Mouse (Mus musculus): ENCODE measurements around the gene Hist1h2bm. TPM values are rescaled to one million over a fixed set of nuclear protein-coding genes. Genes with fewer than 3 reads are reported as not detected.
"Not testable (repeated sequence)": the region's sequence is repeated elsewhere in the genome, so short reads cannot be mapped to it uniquely, and the experiment has no call there.

Gene Hist1h2bm
- 0.82 TPM in 1 of 2 replicates, not detected in the other for polyA plus RNA-seq (2014; fragmentation: Nextera tagmentation; extraction: Ambion mirVana)

DNA sequence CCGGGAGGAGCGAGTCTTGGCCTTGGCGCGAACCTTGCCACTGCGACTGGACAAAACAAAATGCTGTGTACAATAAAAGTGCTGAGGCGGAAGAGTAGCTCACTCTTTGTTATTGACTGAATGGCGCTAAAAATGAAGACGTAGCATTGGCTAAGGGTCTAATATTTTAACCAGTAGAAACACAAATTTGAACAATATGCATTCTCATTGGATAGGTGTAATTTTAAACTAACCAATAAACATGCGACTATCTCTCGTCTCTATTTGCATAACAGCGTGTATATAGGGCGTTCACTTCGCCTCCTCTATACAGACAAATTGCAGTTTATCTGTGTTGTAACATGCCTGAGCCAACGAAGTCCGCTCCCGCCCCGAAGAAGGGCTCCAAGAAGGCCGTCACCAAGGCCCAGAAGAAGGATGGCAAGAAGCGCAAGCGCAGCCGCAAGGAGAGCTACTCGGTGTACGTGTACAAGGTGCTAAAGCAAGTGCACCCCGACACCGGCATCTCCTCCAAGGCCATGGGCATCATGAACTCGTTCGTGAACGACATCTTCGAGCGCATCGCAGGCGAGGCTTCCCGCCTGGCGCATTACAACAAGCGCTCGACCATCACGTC is at the start of gene Hist1h2bm:
Hist1h2bm (plus strand) TSS at position 288 of the 616 bp plus-strand sequence.
- peak; percentile 97 for ATAC-seq (ENCODE audit: low read depth)

DNA sequence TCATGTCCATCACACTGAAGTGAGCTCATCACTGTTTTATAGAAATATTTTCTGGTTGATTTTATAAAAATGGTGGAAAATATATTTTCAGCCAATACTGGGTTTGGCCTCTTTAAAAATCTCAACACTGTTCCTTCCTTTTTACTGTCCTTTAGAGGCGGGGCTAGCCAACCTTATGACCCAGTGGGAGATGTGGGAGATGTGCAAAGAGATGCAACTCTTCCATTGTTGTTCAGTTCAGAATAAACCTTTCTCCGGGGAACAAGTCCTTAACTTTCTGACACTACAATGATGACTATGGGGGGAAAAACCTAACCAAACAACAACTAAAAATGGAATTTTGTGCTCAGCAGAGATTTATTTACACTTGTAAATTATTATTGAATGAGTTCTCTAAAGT is 44.5 kb upstream of the Hist1h2bm start, which contains the start of gene Olfr1360:
Olfr1360 (minus strand) TSS at position 101 of the 400 bp plus-strand sequence.
- H3K4me1 ChIP-seq (ENCODE audit: control insufficient read depth, insufficient read depth, low read length), result no peaks in the 10 kb centered on the region

More for the DNA sequence above, at the start of gene Hist1h2bm:
- H3K27ac ChIP-seq (ENCODE audit: low read depth, low read length), result peak within 1 kb of the TSS; percentile 73
- WGBS, result under 1% methylated on average over 22 of the region's 37 CpGs
- H3K4me3 ChIP-seq (ENCODE audit: low read depth, low read length), result peak within 1 kb of the TSS; percentile 37
- peak within 1 kb of the TSS; percentile 41; the same call in 1 of the 2 replicates for H3K9ac ChIP-seq (replicated peaks; ENCODE audit: low read depth, low read length)
- peak within 1 kb of the TSS; percentile 54 for H3K4me2 ChIP-seq (ENCODE audit: low read depth, low read length)
- H3K36me3 ChIP-seq (ENCODE audit: control insufficient read depth, insufficient read depth, low read length); H3K9me3 ChIP-seq (ENCODE audit: control insufficient read depth, low read length); H3K27me3 ChIP-seq (ENCODE audit: control insufficient read depth, insufficient read depth, low read length): not testable (repeated sequence)
- H3K4me1 ChIP-seq (ENCODE audit: control insufficient read depth, insufficient read depth, low read length), result peaks cover 17% of the 10 kb centered on the region

DNA sequence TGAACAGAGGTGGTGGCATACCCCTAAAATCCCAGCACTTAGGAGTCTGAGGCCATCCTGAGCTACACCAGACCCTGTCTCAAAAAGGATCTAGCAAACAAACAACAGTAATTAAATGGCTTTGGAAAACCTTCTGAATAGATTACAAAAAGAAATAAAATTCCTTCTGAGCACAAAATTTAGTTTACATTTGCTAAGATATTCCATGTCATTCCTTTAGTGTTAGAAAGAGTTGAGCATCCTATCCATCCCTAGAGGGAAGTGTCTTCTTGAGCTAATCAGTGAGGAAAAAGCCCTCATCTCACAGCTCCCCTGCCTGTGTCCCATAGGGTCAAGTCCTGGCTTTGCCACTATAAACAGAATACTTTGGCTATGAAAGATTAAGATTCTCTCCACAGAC is 24.0 kb upstream of the Hist1h2bm start, which contains the start of gene Olfr1359:
Olfr1359 (plus strand) TSS at position 301 of the 400 bp plus-strand sequence.
- Histone ChIP-seq H3K27ac (ENCODE audit: low read depth, low read length) (no peak within 1 kb of the TSS), H3K4me1 (ENCODE audit: control insufficient read depth, insufficient read depth, low read length) (no peaks in the 10 kb centered on the region), H3K36me3 (ENCODE audit: control insufficient read depth, insufficient read depth, low read length) (no peaks in the 10 kb centered on the region), H3K4me3 (ENCODE audit: low read depth, low read length) (no peak within 1 kb of the TSS), H3K9ac (replicated peaks; ENCODE audit: low read depth, low read length) (no peak within 1 kb of the TSS), H3K27me3 (ENCODE audit: control insufficient read depth, insufficient read depth, low read length) (no peaks in the 10 kb centered on the region), H3K4me2 (ENCODE audit: low read depth, low read length) (no peak within 1 kb of the TSS), H3K9me3 (ENCODE audit: control insufficient read depth, low read length) (no peaks in the 10 kb centered on the region)
- ATAC-seq (ENCODE audit: low read depth), result no peak

More for the DNA sequence above, 44.5 kb upstream of the Hist1h2bm start, which contains the start of gene Olfr1360:
- WGBS, result 81% methylated on average over 2 of the region's 2 CpGs
- ATAC-seq (ENCODE audit: low read depth), result no peak
- no peak within 1 kb of the TSS for H3K27ac ChIP-seq (ENCODE audit: low read depth, low read length)
- H3K4me3 ChIP-seq (ENCODE audit: low read depth, low read length), result no peak within 1 kb of the TSS
- no peaks in the 10 kb centered on the region for H3K36me3 ChIP-seq (ENCODE audit: control insufficient read depth, insufficient read depth, low read length)
- H3K4me2 ChIP-seq (ENCODE audit: low read depth, low read length), result no peak within 1 kb of the TSS
- H3K9me3 ChIP-seq (ENCODE audit: control insufficient read depth, low read length), result no peaks in the 10 kb centered on the region
- H3K27me3 ChIP-seq (ENCODE audit: control insufficient read depth, insufficient read depth, low read length), result no peaks in the 10 kb centered on the region
- H3K9ac ChIP-seq (replicated peaks; ENCODE audit: low read depth, low read length), result no peak within 1 kb of the TSS

DNA sequence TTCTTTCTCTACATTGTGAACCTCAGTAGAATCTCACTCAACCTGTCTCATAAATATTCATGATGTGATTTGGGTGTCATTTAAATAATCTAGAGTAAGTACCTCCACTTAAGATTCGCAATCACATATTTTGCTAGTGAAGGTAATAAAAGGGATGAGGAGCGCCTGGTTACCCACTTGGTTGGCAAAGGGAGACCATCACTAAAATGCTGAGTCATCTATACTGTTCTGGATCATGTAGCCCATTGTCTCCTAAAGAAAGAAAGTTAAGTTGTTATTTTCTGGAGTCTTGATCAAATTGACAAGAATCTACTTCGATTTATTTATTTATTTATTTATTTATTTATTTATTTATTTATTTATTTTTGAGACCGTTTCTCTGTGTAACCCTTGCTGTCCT is 15.2 kb upstream of the Hist1h2bm start:
- no peak overlapping the region for H3K4me2 ChIP-seq (ENCODE audit: low read depth, low read length)
- ATAC-seq (ENCODE audit: low read depth), result no peak
- H3K4me1 ChIP-seq (ENCODE audit: control insufficient read depth, insufficient read depth, low read length), result no peaks in the 10 kb centered on the region
- WGBS, result 75% methylated on average over 4 of the region's 4 CpGs
- no peaks in the 10 kb centered on the region for H3K36me3 ChIP-seq (ENCODE audit: control insufficient read depth, insufficient read depth, low read length)
- H3K4me3 ChIP-seq (ENCODE audit: low read depth, low read length), result no peak overlapping the region
- no peak overlapping the region for H3K9ac ChIP-seq (replicated peaks; ENCODE audit: low read depth, low read length)
- no peak overlapping the region for H3K27ac ChIP-seq (ENCODE audit: low read depth, low read length)
- no peaks in the 10 kb centered on the region for H3K27me3 ChIP-seq (ENCODE audit: control insufficient read depth, insufficient read depth, low read length)
- H3K9me3 ChIP-seq (ENCODE audit: control insufficient read depth, low read length), result no peaks in the 10 kb centered on the region

DNA sequence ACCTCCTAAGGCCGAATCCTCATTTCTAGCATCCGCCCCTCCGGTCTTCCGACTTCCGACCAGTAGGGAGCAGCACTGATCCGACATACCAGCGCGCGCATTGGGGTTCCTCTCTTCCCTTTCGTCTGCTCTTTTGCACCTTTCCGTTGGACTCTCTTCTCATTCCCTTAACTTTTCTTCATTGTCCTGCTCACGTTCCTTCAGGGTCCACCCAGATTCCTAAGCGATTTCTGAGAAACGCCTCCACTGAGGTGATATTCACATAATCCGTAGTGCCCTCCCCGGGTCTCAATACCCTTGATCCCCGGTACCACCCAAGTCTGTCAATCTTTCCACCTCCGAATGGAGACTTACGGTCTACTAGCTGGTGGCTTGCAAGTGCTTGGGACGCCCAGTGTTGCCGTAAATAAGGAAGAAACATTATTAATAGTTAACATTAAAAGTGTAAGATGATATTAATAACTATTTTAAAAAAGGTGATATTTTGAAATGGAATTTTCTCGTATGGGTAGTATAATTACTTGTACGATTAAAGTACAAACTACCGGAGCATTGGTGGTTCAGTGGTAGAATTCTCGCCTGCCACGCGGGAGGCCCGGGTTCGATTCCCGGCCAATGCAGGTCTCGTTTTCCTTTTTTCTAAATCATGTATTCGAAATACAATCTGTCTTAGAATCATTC is 11.7 kb upstream of the Hist1h2bm start:
- peaks cover 4% of the 10 kb centered on the region; the same call in 1 of the 2 replicates for H3K4me1 ChIP-seq (ENCODE audit: control insufficient read depth, insufficient read depth, low read length)
- H3K36me3 ChIP-seq (ENCODE audit: control insufficient read depth, insufficient read depth, low read length), result no peaks in the 10 kb centered on the region
- WGBS, result under 1% methylated on average over 32 of the region's 32 CpGs
- peak; percentile 89 for ATAC-seq (ENCODE audit: low read depth)
- H3K27ac ChIP-seq (ENCODE audit: low read depth, low read length), result peak overlapping the region; percentile 55; the same call in 1 of the 2 replicates
- no peaks in the 10 kb centered on the region for H3K9me3 ChIP-seq (ENCODE audit: control insufficient read depth, low read length)
- H3K4me3 ChIP-seq (ENCODE audit: low read depth, low read length), result peak overlapping the region; percentile 58
- H3K9ac ChIP-seq (replicated peaks; ENCODE audit: low read depth, low read length), result peak overlapping the region; percentile 41
- peak overlapping the region; percentile 31; the same call in 1 of the 2 replicates for H3K4me2 ChIP-seq (ENCODE audit: low read depth, low read length)
- no peaks in the 10 kb centered on the region for H3K27me3 ChIP-seq (ENCODE audit: control insufficient read depth, insufficient read depth, low read length)

DNA sequence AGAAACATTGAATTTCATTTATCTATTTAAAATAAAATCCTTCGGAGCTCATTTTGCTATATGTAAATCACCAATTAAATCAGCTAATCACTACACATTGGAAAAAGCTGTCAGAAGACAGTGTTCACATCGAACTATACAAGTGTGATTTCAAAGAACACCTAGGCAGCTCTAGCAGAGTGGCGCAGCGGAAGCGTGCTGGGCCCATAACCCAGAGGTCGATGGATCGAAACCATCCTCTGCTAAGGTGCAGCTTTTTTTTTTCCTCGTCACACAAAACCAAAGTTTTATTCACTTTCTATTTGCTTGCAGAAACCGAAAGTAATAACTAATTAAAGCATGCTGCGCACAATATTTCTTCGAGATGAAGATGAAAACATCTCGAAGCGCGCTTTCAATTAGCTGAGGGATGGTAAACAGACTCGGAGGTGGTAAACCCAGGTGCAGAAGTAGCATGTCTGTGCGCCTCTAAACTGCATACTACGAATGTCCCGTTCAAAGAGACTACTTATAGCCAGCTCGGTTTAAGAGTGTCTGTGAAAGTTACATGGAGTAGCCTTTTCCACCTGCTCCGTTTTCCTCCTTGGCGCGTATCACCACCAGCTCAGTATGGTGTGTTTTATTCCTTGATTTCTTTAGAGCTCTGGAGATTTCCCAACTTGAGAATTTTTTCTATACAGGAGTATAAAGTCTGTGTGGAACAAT is 10.9 kb upstream of the Hist1h2bm start:
- H3K4me3 ChIP-seq (ENCODE audit: low read depth, low read length), result peak overlapping the region; percentile 58
- H3K4me1 ChIP-seq (ENCODE audit: control insufficient read depth, insufficient read depth, low read length), result peaks cover 8% of the 10 kb centered on the region; the same call in 1 of the 2 replicates
- H3K27ac ChIP-seq (ENCODE audit: low read depth, low read length), result no peak overlapping the region
- H3K4me2 ChIP-seq (ENCODE audit: low read depth, low read length), result peak overlapping the region; percentile 73
- H3K36me3 ChIP-seq (ENCODE audit: control insufficient read depth, insufficient read depth, low read length), result no peaks in the 10 kb centered on the region
- peak; percentile 89 for ATAC-seq (ENCODE audit: low read depth)
- 2% methylated on average over 22 of the region's 22 CpGs for WGBS
- no peaks in the 10 kb centered on the region for H3K27me3 ChIP-seq (ENCODE audit: control insufficient read depth, insufficient read depth, low read length)
- H3K9me3 ChIP-seq (ENCODE audit: control insufficient read depth, low read length), result no peaks in the 10 kb centered on the region
- H3K9ac ChIP-seq (replicated peaks; ENCODE audit: low read depth, low read length), result no peak overlapping the region; the same call in 1 of the 2 replicates

DNA sequence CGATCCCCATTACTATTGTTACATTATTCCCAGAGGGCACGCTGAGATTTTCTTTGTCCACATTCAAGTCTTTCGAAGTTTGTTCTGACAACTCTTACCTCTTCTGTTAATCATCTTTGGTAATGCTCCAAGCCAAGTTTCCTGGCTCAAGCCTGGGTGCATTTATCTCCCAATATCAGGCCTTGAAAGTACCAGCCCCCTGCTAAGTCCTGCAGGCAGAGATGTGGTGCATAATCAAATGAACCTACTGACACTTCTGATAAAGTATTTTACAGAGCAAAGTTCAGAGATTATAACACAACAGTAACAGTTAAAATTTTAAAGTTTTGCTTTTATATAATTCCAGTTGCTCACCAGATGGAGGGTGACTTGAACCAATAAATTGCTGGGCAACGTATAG is 10.1 kb upstream of the Hist1h2bm start:
- Histone ChIP-seq H3K9me3 (ENCODE audit: control insufficient read depth, low read length) (no peaks in the 10 kb centered on the region), H3K4me1 (ENCODE audit: control insufficient read depth, insufficient read depth, low read length) (peaks cover 8% of the 10 kb centered on the region; the same call in 1 of the 2 replicates), H3K9ac (replicated peaks; ENCODE audit: low read depth, low read length) (no peak overlapping the region), H3K27ac (ENCODE audit: low read depth, low read length) (no peak overlapping the region), H3K4me3 (ENCODE audit: low read depth, low read length) (peak overlapping the region; percentile 58), H3K4me2 (ENCODE audit: low read depth, low read length) (peak overlapping the region; percentile 73), H3K27me3 (ENCODE audit: control insufficient read depth, insufficient read depth, low read length) (no peaks in the 10 kb centered on the region), H3K36me3 (ENCODE audit: control insufficient read depth, insufficient read depth, low read length) (no peaks in the 10 kb centered on the region)
- no peak for ATAC-seq (ENCODE audit: low read depth)
- 27% methylated on average over 4 of the region's 4 CpGs for WGBS

DNA sequence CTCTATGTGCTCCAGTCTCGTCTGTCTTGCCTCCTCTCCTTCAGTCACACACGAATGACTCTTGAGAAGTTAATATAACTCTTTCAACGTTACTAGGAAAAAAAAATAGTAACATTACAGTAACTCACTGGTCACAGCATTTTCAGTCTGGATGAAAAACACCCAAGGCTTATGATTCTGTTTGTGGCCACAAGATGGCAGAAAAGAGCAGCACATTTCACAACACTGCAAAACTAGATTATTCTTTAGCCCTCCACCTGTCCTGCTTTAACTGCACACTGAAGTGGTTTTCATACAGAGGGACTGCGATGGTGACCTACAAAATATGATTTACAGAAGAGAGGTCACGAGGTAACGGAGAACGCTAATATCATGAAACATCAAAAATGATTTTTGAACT is 7.1 kb upstream of the Hist1h2bm start:
- Histone ChIP-seq H3K4me3 (ENCODE audit: low read depth, low read length) (peak overlapping the region; percentile 37; the same call in 1 of the 2 replicates), H3K9ac (replicated peaks; ENCODE audit: low read depth, low read length) (no peak overlapping the region), H3K27me3 (ENCODE audit: control insufficient read depth, insufficient read depth, low read length) (no peaks in the 10 kb centered on the region), H3K4me1 (ENCODE audit: control insufficient read depth, insufficient read depth, low read length) (peaks cover 17% of the 10 kb centered on the region), H3K27ac (ENCODE audit: low read depth, low read length) (no peak overlapping the region), H3K36me3 (ENCODE audit: control insufficient read depth, insufficient read depth, low read length) (no peaks in the 10 kb centered on the region), H3K9me3 (ENCODE audit: control insufficient read depth, low read length) (no peaks in the 10 kb centered on the region), H3K4me2 (ENCODE audit: low read depth, low read length) (peak overlapping the region; percentile 76)
- no peak for ATAC-seq (ENCODE audit: low read depth)
- 2% methylated on average over 7 of the region's 7 CpGs for WGBS
